Mouse (Mus musculus): ENCODE measurements around the gene Lrsam1.

- TF ChIP-seq EP300 (optimal IDR thresholded peaks at IDR 0.05) (no peak), CTCF (IDR thresholded peaks at IDR 0.05; ENCODE audit: low read depth) (no peak; the same call in none of the 2 replicates)
Measured at GRCm38 (mm10) chr2:32981281-32981680, 19.9 kb upstream of the Lrsam1 start.
